Mouse (Mus musculus): ENCODE data around the gene Gm42715. TPM values are rescaled to one million over a fixed set of nuclear protein-coding genes. Genes with fewer than 3 reads are reported as not detected.
A peak's percentile ranks its signal among the peaks of the same experiment; 100 is the strongest.

Gm42715 gene
- polyA plus RNA-seq, 1 experiment from 2014 or later: 13.4 TPM

DNA sequence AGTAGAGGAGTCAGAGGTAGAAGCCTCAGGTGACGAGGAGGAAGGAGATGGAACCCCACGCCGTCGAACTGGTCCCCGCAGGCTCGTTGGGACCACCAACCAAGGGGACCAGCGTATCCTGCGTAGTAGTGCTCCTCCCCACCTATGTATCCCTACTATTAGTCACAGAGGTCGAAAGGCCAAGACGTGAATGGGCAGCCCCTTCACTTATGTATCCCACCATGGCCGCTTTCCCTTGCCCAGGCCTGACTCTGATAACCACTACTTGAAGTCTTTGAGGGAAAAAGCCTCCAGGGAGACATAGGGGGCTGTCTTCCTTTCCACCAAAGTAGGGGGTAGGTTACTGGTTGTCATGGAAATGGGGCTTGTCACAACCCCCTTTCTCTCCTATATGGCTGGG lies 41.2 kb downstream of the Gm42715 start:
- Histone ChIP-seq H3K9me3 (no peaks in the 10 kb centered on the region), H3K27ac (no peak overlapping the region), H3K36me3 (peaks cover 44% of the 10 kb centered on the region), H3K4me3 (replicated peaks) (no peak overlapping the region), H3K4me1 (no peaks in the 10 kb centered on the region), H3K9ac (no peak overlapping the region), H3K27me3 (replicated peaks) (no peaks in the 10 kb centered on the region), H3K4me2 (no peak overlapping the region)
- ATAC-seq (ENCODE audit: insufficient read depth, low FRiP score, low read depth): no peak
- WGBS: 90% methylated on average over 11 of the region's 11 CpGs

DNA sequence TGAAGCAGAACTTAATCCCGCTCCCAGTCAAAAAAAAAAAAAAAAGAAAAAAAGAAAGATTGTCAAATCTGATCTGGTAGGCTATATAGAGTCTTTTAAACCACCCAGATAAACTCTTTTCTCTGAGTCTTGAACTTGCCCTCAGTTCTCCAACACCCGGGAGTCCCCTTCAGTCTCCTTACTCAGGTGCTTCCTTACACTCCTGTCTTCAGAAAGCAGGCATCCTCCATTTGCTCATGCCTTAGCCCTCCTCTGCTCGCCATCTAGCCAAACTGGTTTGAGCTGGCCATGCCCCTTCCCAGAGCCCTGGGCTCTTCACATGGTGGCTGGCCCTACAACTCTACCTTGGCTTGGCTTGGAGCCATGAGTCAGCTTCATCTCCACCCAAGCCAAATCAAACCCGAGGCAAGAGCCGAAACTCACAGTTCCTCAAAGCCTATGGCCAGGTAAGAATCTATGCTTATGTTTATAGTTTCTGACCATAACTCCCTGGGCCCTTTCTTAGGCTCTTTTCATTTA lies 42.0 kb downstream of the Gm42715 start, which contains the start of gene Tmem265:
Tmem265 (plus strand) TSS at position 51 of the 519 bp plus-strand sequence.
- H3K4me1 ChIP-seq: no peaks in the 10 kb centered on the region
- WGBS: 87% methylated on average over 5 of the region's 5 CpGs
- H3K4me2 ChIP-seq: no peak within 1 kb of the TSS
- no peaks in the 10 kb centered on the region for H3K9me3 ChIP-seq
- H3K36me3 ChIP-seq: peaks cover 45% of the 10 kb centered on the region
- ATAC-seq (ENCODE audit: insufficient read depth, low FRiP score, low read depth): no peak
- H3K4me3 ChIP-seq (replicated peaks): no peak within 1 kb of the TSS
- no peaks in the 10 kb centered on the region for H3K27me3 ChIP-seq (replicated peaks)
- H3K9ac ChIP-seq: no peak within 1 kb of the TSS
- H3K27ac ChIP-seq: no peak within 1 kb of the TSS

GRCm38 (mm10) chr7:127564381-127565150 lies 45.2 kb downstream of the Gm42715 start:
- WGBS: 72% methylated on average over 6 of the region's 6 CpGs
- Histone ChIP-seq H3K4me3 (replicated peaks) (no peak overlapping the region), H3K9me3 (no peaks in the 10 kb centered on the region), H3K4me1 (no peaks in the 10 kb centered on the region), H3K27ac (no peak overlapping the region), H3K36me3 (peaks cover 36% of the 10 kb centered on the region), H3K4me2 (no peak overlapping the region), H3K9ac (no peak overlapping the region), H3K27me3 (replicated peaks) (no peaks in the 10 kb centered on the region)
- ATAC-seq (ENCODE audit: insufficient read depth, low FRiP score, low read depth): no peak

DNA sequence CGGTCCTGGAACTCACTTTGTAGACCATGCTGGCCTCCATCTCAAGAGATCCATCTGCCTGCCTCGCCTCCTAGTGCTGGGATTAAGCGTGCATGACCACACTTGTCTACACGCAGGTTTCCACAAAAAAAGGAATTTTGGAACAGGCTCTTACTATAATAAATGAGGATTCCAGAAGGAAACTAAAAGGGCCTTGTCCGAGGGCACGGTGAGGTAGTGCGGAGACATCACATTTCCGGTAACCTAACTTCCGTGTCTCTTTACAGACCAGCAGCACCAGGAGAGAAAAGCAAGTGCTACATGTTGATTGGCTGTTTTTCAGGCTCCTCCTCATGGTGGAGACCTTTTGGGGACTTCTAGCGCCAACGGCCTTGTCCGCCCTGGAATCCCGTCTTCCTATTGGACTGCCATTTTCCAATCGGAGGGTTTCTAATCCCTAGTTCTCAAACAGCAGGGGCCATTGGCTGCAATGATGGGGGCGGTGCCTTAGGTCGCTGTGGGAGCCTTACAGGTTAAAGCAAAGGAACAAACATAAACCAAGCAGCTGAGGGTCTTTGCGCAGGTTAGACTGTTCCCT lies 53.6 kb downstream of the Gm42715 start, which contains the start of gene Phkg2:
Phkg2 (plus strand) TSS at position 446 of the 577 bp plus-strand sequence.
- peaks cover 12% of the 10 kb centered on the region; the same call in 1 of the 2 replicates for H3K36me3 ChIP-seq
- H3K9ac ChIP-seq: peak within 1 kb of the TSS; percentile 76
- peak; percentile 99 for ATAC-seq (ENCODE audit: insufficient read depth, low FRiP score, low read depth)
- no peaks in the 10 kb centered on the region for H3K27me3 ChIP-seq (replicated peaks)
- under 1% methylated on average over 17 of the region's 17 CpGs for WGBS
- H3K4me2 ChIP-seq: peak within 1 kb of the TSS; percentile 93
- peaks cover 10% of the 10 kb centered on the region; the same call in 1 of the 2 replicates for H3K4me1 ChIP-seq
- H3K9me3 ChIP-seq: no peaks in the 10 kb centered on the region
- H3K4me3 ChIP-seq (replicated peaks): peak within 1 kb of the TSS; percentile 82
- peak within 1 kb of the TSS; percentile 81 for H3K27ac ChIP-seq

GRCm38 (mm10) chr7:127573503-127574008 lies 54.2 kb downstream of the Gm42715 start:
- Histone ChIP-seq H3K4me2 (peak overlapping the region; percentile 93), H3K9me3 (no peaks in the 10 kb centered on the region), H3K36me3 (peaks cover 15% of the 10 kb centered on the region), H3K4me1 (peaks cover 10% of the 10 kb centered on the region; the same call in 1 of the 2 replicates), H3K27ac (peak overlapping the region; percentile 67), H3K9ac (peak overlapping the region; percentile 76), H3K4me3 (replicated peaks) (peak overlapping the region; percentile 82), H3K27me3 (replicated peaks) (no peaks in the 10 kb centered on the region)
- under 1% methylated on average over 27 of the region's 28 CpGs for WGBS
- peak; percentile 8; the same call in 1 of the 2 replicates for ATAC-seq (ENCODE audit: insufficient read depth, low FRiP score, low read depth)

- no peak overlapping the region for H3K27ac ChIP-seq
Measured at GRCm38 (mm10) chr7:127574115-127574514, 54.7 kb downstream of the Gm42715 start.

DNA sequence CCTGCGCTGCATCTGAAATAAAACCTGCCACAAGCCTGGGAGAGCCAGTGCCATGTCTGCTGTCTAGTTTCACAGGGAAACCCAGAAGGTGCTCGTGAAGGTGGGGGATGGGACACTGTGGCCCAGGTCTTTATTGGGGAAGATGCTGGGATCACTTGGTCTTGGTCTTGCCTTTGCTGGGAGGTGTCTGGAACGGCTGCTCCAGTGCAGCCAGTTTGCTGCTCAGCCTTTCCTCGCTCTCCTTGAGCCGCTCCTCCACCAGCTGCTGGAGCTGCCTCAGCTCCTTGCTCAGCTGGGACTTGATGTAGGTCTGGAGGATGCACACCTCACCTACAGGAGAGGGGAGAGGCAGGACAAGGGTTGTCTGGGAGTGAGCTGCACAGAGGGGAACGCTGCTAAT lies 63.9 kb downstream of the Gm42715 start:
- no peak overlapping the region for H3K27ac ChIP-seq
- no peaks in the 10 kb centered on the region for H3K27me3 ChIP-seq (replicated peaks)
- H3K4me3 ChIP-seq (replicated peaks): no peak overlapping the region
- no peaks in the 10 kb centered on the region for H3K9me3 ChIP-seq
- 91% methylated on average over 6 of the region's 6 CpGs for WGBS
- ATAC-seq (ENCODE audit: insufficient read depth, low FRiP score, low read depth): no peak
- no peak overlapping the region for H3K9ac ChIP-seq
- peaks cover 36% of the 10 kb centered on the region for H3K36me3 ChIP-seq
- H3K4me2 ChIP-seq: no peak overlapping the region
- 0 out of 2 replicates have a peak, but pooled peaks cover 5% of the 10 kb centered on the region for H3K4me1 ChIP-seq

More at GRCm38 (mm10) chr7:127574115-127574514, 54.7 kb downstream of the Gm42715 start:
- peak overlapping the region; percentile 93 for H3K4me2 ChIP-seq
- H3K4me3 ChIP-seq (replicated peaks): peak overlapping the region; percentile 82
- no peaks in the 10 kb centered on the region for H3K27me3 ChIP-seq (replicated peaks)
- 15% methylated on average over 7 of the region's 7 CpGs for WGBS
- peaks cover 10% of the 10 kb centered on the region; the same call in 1 of the 2 replicates for H3K4me1 ChIP-seq
- H3K36me3 ChIP-seq: peaks cover 13% of the 10 kb centered on the region
- no peaks in the 10 kb centered on the region for H3K9me3 ChIP-seq
- ATAC-seq (ENCODE audit: insufficient read depth, low FRiP score, low read depth): no peak
- peak overlapping the region; percentile 76 for H3K9ac ChIP-seq

GRCm38 (mm10) chr7:127585031-127585430 lies 65.6 kb downstream of the Gm42715 start:
- ATAC-seq (ENCODE audit: insufficient read depth, low FRiP score, low read depth): no peak
- Histone ChIP-seq H3K36me3 (peaks cover 29% of the 10 kb centered on the region), H3K9me3 (no peaks in the 10 kb centered on the region), H3K27ac (no peak overlapping the region), H3K9ac (no peak overlapping the region), H3K4me2 (no peak overlapping the region), H3K27me3 (replicated peaks) (no peaks in the 10 kb centered on the region), H3K4me3 (replicated peaks) (no peak overlapping the region), H3K4me1 (peaks cover 10% of the 10 kb centered on the region)
- WGBS: 79% methylated on average over 7 of the region's 7 CpGs

GRCm38 (mm10) chr7:127586149-127586548 lies 66.8 kb downstream of the Gm42715 start:
- Histone ChIP-seq H3K4me3 (replicated peaks) (no peak overlapping the region), H3K36me3 (peaks cover 35% of the 10 kb centered on the region), H3K4me2 (no peak overlapping the region), H3K9ac (no peak overlapping the region), H3K27ac (no peak overlapping the region), H3K9me3 (no peaks in the 10 kb centered on the region), H3K27me3 (replicated peaks) (no peaks in the 10 kb centered on the region), H3K4me1 (peaks cover 10% of the 10 kb centered on the region)
- no peak for ATAC-seq (ENCODE audit: insufficient read depth, low FRiP score, low read depth)
- WGBS: 88% methylated on average over 6 of the region's 6 CpGs

DNA sequence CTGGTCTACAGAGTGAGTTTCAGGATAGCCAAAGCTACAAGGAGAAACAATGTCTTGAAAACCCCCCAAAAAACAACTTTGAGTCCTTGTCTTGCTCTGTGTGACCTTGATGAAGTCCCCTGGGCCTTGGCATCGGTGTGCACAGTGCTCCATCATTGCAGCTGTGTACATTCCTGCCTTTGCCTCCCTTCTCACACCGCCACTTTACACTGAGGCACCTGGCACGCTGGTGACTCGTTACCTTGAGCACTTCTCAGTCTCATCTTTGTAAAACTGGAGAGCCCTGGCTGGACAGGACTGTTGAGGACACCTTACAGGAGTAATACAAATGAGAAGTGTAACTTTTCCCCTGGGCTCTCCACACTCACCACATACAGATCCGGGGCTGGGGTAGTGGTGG lies 67.8 kb downstream of the Gm42715 start:
- Histone ChIP-seq H3K9me3 (no peaks in the 10 kb centered on the region), H3K27ac (no peak overlapping the region), H3K4me2 (peak overlapping the region; percentile 88), H3K27me3 (replicated peaks) (no peaks in the 10 kb centered on the region), H3K9ac (no peak overlapping the region), H3K36me3 (peaks cover 41% of the 10 kb centered on the region), H3K4me1 (peaks cover 10% of the 10 kb centered on the region), H3K4me3 (replicated peaks) (no peak overlapping the region; the same call in 1 of the 2 replicates)
- ATAC-seq (ENCODE audit: insufficient read depth, low FRiP score, low read depth): no peak
- 59% methylated on average over 5 of the region's 5 CpGs for WGBS

- Histone ChIP-seq H3K9ac (peak within 1 kb of the TSS; percentile 86), H3K4me2 (peak within 1 kb of the TSS; percentile 88), H3K4me3 (replicated peaks) (peak within 1 kb of the TSS; percentile 77), H3K4me1 (peaks cover 10% of the 10 kb centered on the region), H3K27ac (peak within 1 kb of the TSS; percentile 65), H3K36me3 (peaks cover 41% of the 10 kb centered on the region), H3K27me3 (replicated peaks) (no peaks in the 10 kb centered on the region), H3K9me3 (no peaks in the 10 kb centered on the region)
- ATAC-seq (ENCODE audit: insufficient read depth, low FRiP score, low read depth): peak; percentile 96
- under 1% methylated on average over 50 of the region's 50 CpGs for WGBS
Measured at GRCm38 (mm10) chr7:127588011-127588871, 68.9 kb downstream of the Gm42715 start, which contains the start of the genes Ccdc189 and Rnf40. Ccdc189 (minus strand) TSS chr7:127588595. Rnf40 (plus strand) TSS chr7:127588767.
